Mouse (Mus musculus) c-Kit-positive CD71-positive TER-119-negative erythroid progenitor cells, embryonic 14.5 days (primary cell): ENCODE results near the gene Vsir.

Experiments used
- DNase-seq: peaks from one replicate; pipeline ENCODE4 v3.0.0-alpha.2; 2013; ENCODE audit warnings: low read depth

Gene Vsir

GRCm38 (mm10) chr10:60388332-60388731, 41.7 kb downstream of the Vsir start:
- DNase-seq, result no peak

- no peak for DNase-seq
These were observed 42.8 kb downstream of the Vsir start for GRCm38 (mm10) chr10:60389447-60389865.

- DNase-seq, result no peak
These were observed 43.7 kb downstream of the Vsir start for GRCm38 (mm10) chr10:60390177-60390903.

- DNase-seq, result no peak
These were observed 44.3 kb downstream of the Vsir start for GRCm38 (mm10) chr10:60390904-60391420.

GRCm38 (mm10) chr10:60391661-60392060, 45.0 kb downstream of the Vsir start:
- no peak for DNase-seq

- DNase-seq, result no peak
These were observed 48.3 kb downstream of the Vsir start for GRCm38 (mm10) chr10:60394936-60395335.

- no peak for DNase-seq
These were observed 49.0 kb downstream of the Vsir start for GRCm38 (mm10) chr10:60395605-60396004.

- DNase-seq, result no peak
These were observed 51.6 kb downstream of the Vsir start for GRCm38 (mm10) chr10:60398051-60398814.

GRCm38 (mm10) chr10:60399449-60399848, 52.8 kb downstream of the Vsir start, which contains the start of gene Gm17455:
Gene Gm17455 (plus strand): TSS chr10:60399726.
- DNase-seq, result no peak

GRCm38 (mm10) chr10:60400507-60401295, 54.0 kb downstream of the Vsir start:
- no peak for DNase-seq

GRCm38 (mm10) chr10:60405460-60406177, 59.0 kb downstream of the Vsir start:
- no peak for DNase-seq

GRCm38 (mm10) chr10:60407831-60408230, 61.2 kb downstream of the Vsir start:
- peak; percentile 16 for DNase-seq

- no peak for DNase-seq
These were observed 65.1 kb downstream of the Vsir start for GRCm38 (mm10) chr10:60411794-60412193.

- no peak for DNase-seq
These were observed 67.1 kb downstream of the Vsir start for GRCm38 (mm10) chr10:60413756-60414155.

- no peak for DNase-seq
These were observed 70.4 kb downstream of the Vsir start for GRCm38 (mm10) chr10:60417041-60417440.

GRCm38 (mm10) chr10:60418137-60418536, 71.5 kb downstream of the Vsir start:
- DNase-seq, result peak; percentile 28

GRCm38 (mm10) chr10:60419624-60420023, 73.0 kb downstream of the Vsir start:
- DNase-seq, result no peak
